Mouse (Mus musculus): ENCODE measurements around the gene Olfr1215.
"Not testable (repeated sequence)": the region's sequence is repeated elsewhere in the genome, so short reads cannot be mapped to it uniquely, and the experiment has no call there.

The Olfr1215 gene

GRCm38 (mm10) chr2:89006873-89007272, at the start of gene Olfr1215:
Olfr1215 (minus strand) TSS chr2:89006973.
- in situ Hi-C loops (cut with MboI; ENCODE audit: unreplicated experiment in 2 of 2): no loop called here

- in situ Hi-C loops (cut with MboI; ENCODE audit: unreplicated experiment in 2 of 2): no loop called here
Observed at GRCm38 (mm10) chr2:89031965-89032364, 25.2 kb upstream of the Olfr1215 start, which contains the start of gene Olfr1217. Olfr1217 (minus strand) TSS chr2:89032065.

- in situ Hi-C loops (cut with MboI; ENCODE audit: unreplicated experiment in 2 of 2): not testable (repeated sequence)
Observed at GRCm38 (mm10) chr2:89021436-89021835, 14.7 kb upstream of the Olfr1215 start.

GRCm38 (mm10) chr2:89018240-89018639, 11.5 kb upstream of the Olfr1215 start, which contains the start of gene Olfr1216:
Olfr1216 (minus strand) TSS chr2:89018340.
- in situ Hi-C loops (cut with MboI; ENCODE audit: unreplicated experiment in 2 of 2): no loop called here

- in situ Hi-C loops (cut with MboI; ENCODE audit: unreplicated experiment in 2 of 2): no loop called here
Observed at GRCm38 (mm10) chr2:88992553-88992952, 14.2 kb downstream of the Olfr1215 start, which contains the start of gene Olfr1214. Olfr1214 (minus strand) TSS chr2:88992653.

- in situ Hi-C loops (cut with MboI; ENCODE audit: unreplicated experiment in 2 of 2): no loop called here
Observed at GRCm38 (mm10) chr2:88980181-88980580, 26.6 kb downstream of the Olfr1215 start, which contains the start of gene Gm13762. Gm13762 (minus strand) TSS chr2:88980281.

GRCm38 (mm10) chr2:88953669-88954068, 53.1 kb downstream of the Olfr1215 start, which contains the start of gene Olfr1212:
Olfr1212 (plus strand) TSS chr2:88953969.
- in situ Hi-C loops (cut with MboI; ENCODE audit: unreplicated experiment in 2 of 2): no loop called here
